Mouse (Mus musculus): ENCODE data around the gene Nr4a3. TPM values are rescaled to one million over a fixed set of nuclear protein-coding genes. Genes with fewer than 3 reads are reported as not detected.

Nr4a3 gene
- 10 to 100 TPM; 47.1 to 70.3 TPM for total RNA-seq (2023)

DNA sequence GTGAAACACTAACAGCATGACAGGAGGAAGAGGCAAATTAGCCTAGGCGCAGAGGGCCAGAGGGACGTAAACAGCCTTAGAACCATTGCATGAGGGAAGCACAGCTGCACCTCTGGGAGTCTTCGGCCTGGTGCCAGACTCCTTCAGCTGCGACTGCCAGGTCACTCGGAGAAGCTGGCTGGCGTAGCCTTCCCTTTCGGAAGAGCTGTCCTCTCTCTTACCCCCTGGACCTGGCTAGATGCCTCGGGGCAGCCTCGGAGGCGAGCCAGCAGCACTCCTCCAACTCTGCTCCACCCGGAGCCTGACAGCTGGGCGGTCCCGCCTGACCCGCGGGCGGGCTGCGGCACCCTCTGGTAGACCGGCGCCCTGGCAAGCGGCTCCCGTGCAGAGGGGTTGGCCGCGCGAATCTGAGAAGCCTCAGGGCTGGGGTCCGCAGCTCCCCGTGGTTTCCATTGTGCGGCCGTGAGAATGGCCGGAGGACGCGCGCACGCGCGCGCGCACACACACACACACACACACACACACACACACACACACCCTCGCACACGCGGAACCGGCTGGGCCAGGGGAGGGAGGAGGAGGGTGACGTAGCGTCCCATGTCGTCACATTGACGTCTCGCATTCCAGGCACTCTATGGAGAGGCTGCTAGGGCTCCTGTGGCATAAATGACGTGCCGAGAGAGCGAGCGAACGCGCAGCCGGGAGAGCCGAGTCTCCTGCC is at the start of gene Nr4a3:
TSS of gene Nr4a3 (plus strand) at position 663 of the 721 bp plus-strand sequence.

DNA sequence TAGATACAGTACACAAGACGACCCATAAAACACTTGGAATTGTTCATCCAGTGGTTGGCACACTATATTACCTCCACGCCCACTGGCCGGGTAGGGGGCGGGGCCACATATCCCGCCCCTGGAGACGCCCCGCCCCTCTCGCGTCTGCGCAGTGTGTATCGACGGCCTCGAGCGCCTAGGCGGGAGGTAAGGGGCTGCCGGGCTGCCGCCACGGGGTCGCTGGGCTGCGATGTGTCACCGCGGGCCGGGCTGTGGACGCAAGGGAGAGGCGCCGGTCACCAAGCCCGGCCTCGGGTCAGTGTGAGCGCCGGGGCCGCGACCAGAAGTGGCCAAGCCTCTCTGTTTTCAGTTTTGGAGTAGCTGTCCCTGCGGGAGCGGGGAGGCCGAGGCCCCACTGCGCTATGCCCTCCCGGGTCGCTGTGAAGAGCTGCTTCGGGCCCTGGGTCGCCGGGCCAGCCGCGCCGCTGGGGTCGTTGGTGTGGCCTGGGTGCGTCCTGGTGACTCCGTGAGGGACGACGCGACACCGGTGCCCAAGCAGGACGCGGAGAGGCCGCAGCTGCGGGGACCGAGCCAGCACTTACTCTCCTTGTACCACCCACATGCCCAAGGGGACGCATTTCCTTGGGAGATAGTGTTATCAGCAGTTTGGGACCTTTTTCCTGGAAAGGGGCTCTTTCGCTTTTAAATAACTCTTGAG is 80.0 kb downstream of the Nr4a3 start, which contains the start of gene Stx17:
TSS of gene Stx17 (plus strand) at position 143 of the 697 bp plus-strand sequence.

Other genes starting within 250 kb of the Nr4a3 start
- 10 to 100 TPM; 18.7 to 23.4 TPM for gene Stx17, start 79.8 kb downstream of the Nr4a3 start, total RNA-seq (2023)
- gene Erp44, start 234.4 kb downstream of the Nr4a3 start, total RNA-seq (2023), result 10 to 100 TPM; 43.7 to 46.8 TPM
- 10 to 100 TPM; 11.7 to 13.5 TPM for gene Invs, start 234.6 kb downstream of the Nr4a3 start, total RNA-seq (2023)